Mouse (Mus musculus) naive thymus-derived CD4-positive, alpha-beta T cell, adult 5 months (primary cell): ENCODE data around the gene Nol6. TPM values are rescaled to one million over a fixed set of nuclear protein-coding genes. Genes with fewer than 3 reads are reported as not detected.

Experiments
- polyA plus RNA-seq: library from polyadenylated mRNA; unstranded; fragments of 100-300 nt; shearing (Covaris generic); gene quantifications from one replicate; pipeline ENCODE4 v1.2.1, GENCODE M21; 2017

Gene Nol6
- 47.8 TPM for polyA plus RNA-seq

DNA sequence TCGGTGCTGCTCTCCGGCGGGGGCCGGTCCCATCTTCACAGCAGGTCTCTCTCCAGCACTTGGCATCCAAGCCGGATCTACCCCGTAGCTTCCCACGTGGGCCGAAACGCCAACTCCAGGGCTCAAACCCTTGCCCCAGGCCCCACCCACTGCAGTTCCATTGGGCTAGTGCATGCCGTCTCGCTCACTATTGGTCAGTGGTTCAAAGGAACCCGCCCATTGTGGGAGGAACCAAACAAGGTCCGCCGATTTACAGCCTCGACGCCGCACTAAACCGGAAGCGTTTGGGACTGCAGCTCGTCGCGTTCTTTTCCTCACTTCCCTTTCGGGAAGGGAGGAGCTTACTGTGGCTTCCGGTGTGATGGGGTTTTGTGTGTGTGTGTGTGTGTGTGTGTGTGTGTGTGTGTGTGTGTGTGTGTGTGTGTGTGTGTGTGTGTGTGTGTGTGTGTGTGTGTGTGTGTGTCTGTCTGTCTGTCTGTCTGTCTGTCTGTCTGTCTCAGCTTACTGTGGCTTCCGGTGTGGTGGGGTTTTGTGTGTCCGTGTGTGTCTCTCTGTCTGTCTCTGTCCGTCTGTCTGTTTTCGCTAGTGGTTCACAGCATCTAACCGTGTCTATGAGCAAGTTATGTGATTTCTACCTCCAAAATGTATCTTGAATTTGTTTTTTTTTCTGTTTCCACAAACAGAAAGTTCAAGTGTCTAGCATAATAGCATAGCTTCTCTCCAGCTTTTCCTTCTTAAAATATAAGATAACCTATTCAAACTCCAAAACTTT lies at the start of gene Nol6:
Gene Nol6, minus strand, starts transcription at position 276 of the 772 bp plus-strand sequence.

DNA sequence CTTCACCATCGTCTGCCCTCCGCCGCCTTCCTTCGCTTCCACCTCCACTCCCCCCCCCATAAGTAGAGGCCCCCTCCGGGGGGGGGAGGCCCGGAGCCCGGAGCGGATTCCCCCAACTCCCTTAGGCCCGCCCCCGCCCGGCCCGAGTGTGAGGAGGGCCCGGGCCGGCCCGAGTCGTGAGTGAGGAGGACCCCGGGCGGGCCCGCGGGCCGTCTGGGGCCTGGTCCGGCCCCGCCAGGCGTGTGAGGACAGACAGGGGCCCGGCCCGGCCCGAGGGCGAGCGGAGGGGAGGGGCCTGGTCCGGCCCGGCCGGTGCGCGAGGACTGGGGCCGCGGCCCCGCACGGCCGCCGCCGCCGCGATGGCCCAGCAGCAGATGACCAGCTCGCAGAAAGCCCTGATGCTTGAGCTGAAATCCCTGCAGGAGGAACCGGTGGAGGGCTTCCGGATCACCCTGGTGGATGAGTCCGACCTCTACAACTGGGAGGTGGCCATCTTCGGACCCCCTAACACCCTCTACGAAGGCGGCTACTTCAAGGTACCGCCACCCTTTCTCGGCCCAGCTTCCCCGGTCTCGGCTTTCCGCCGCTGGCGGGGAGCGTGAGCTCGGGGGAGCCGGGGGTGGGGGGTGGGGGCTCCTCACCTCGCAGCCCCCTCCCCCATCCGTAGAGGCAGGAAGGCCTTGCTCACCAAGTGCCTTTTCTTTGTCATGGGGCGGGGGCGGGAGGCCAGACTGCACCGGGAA lies 11.6 kb upstream of the Nol6 start, which contains the start of gene Ube2r2:
Gene Ube2r2, plus strand, starts transcription at position 33 of the 743 bp plus-strand sequence.

GRCm38 (mm10) chr4:41097871-41098576 lies 26.2 kb downstream of the Nol6 start, which contains the start of gene Aqp3:
Aqp3 (minus strand) TSS chr4:41098183.

Other genes starting within 250 kb of the Nol6 start
- not detected for gene Spink4, start 204.4 kb downstream of the Nol6 start, polyA plus RNA-seq
- 159 TPM for gene Bag1, start 176.2 kb downstream of the Nol6 start, polyA plus RNA-seq
- 40.6 TPM for gene Chmp5, start 176.0 kb downstream of the Nol6 start, polyA plus RNA-seq
- gene Nfx1, start 153.5 kb downstream of the Nol6 start, polyA plus RNA-seq: 130 TPM
- not detected for gene Aqp7, start 76.3 kb downstream of the Nol6 start, polyA plus RNA-seq
- gene Aqp3, start 26.3 kb downstream of the Nol6 start, polyA plus RNA-seq: 12.3 TPM
- 131 TPM for gene Ube2r2, start 11.3 kb upstream of the Nol6 start, polyA plus RNA-seq
- 84.1 TPM for gene Ubap2, start 150.7 kb upstream of the Nol6 start, polyA plus RNA-seq
- 63.3 TPM for gene Dcaf12, start 190.4 kb upstream of the Nol6 start, polyA plus RNA-seq
- gene Ubap1, start 224.5 kb upstream of the Nol6 start, polyA plus RNA-seq: 113 TPM